ENCODE assay signal across 8 mouse cellular contexts in genomic region chr15:79545921-79546399, GRCm38 (mm10). TPM values are rescaled to one million over a fixed set of nuclear protein-coding genes. Genes with fewer than 3 reads are reported as not detected.
A peak's percentile ranks its signal among the peaks of the same experiment; 100 is the strongest.
DNase-seq lines count a peak whose midpoint lies in the region; ATAC-seq and TF ChIP-seq lines count a peak whose summit lies in the region.

No protein-coding gene starts in this region.

- DNase-seq in MEL (ENCODE audit: low read depth, low spot score): peak; percentile 65
- peak; percentile 68 for DNase-seq in cerebellum, adult 11-12 months
- peak; percentile 93 for DNase-seq in gastrocnemius, adult 2 months
- DNase-seq in liver, adult 2 months (ENCODE audit: extremely low read depth, low read depth, low spot score): peak; percentile 59
- DNase-seq in B cell, adult 2 months: no peak

- H3K27me3 ChIP-seq in C2C12 (ENCODE audit: control insufficient read depth, insufficient read depth, insufficient read length): peaks cover 3% of the 10 kb centered on the region
- H3K27me3 ChIP-seq in MEL (ENCODE audit: control insufficient read depth in 1 of 2, insufficient read depth in 2 of 2, low read length in 2 of 2): no peaks in the 10 kb centered on the region
- 0 out of 2 replicates have a peak, but pooled peaks cover 2% of the 10 kb centered on the region for H3K27me3 ChIP-seq in hindbrain, embryonic 15.5 days
- 0 out of 2 replicates have a peak, but pooled peaks cover 1% of the 10 kb centered on the region for H3K27me3 ChIP-seq in liver, adult 2 months (ENCODE audit: control insufficient read depth, insufficient read depth, low read length)
- no peaks in the 10 kb centered on the region for H3K27me3 ChIP-seq in midbrain, embryonic 15.5 days (replicated peaks)

- peak; percentile 5 for TF ChIP-seq CTCF in C2C12 (IDR thresholded peaks at IDR 0.05; ENCODE audit: control insufficient read depth, insufficient read depth, insufficient read length)
- no peak for TF ChIP-seq CTCF in MEL (IDR thresholded peaks at IDR 0.05 in 2 of 3, conservative IDR thresholded peaks at IDR 0.05 in 1 of 3; ENCODE audit: control insufficient read depth in 1 of 3, insufficient read depth in 1 of 3, low read depth in 2 of 3, low read length in 3 of 3, poor library complexity in 1 of 3, severe bottlenecking in 1 of 3)
- no peak for TF ChIP-seq CTCF in gastrocnemius, adult 2 months (IDR thresholded peaks at IDR 0.05)
- no peak for TF ChIP-seq CTCF in liver, adult 2 months (IDR thresholded peaks at IDR 0.05; ENCODE audit: low read depth, low read length)

- peaks cover 0 to 12% of the 10 kb centered on the region in 2 experiments; a peak in 2 of 4 replicates for H3K4me1 ChIP-seq in MEL (ENCODE audit: control insufficient read depth in 1 of 2, insufficient read depth in 2 of 2, low read length in 2 of 2)
- H3K4me1 ChIP-seq in hindbrain, embryonic 15.5 days (replicated peaks): peaks cover 33% of the 10 kb centered on the region
- H3K4me1 ChIP-seq in liver, adult 2 months (ENCODE audit: control insufficient read depth, insufficient read depth, low read length): peaks cover 4% of the 10 kb centered on the region; the same call in 1 of the 2 replicates
- H3K4me1 ChIP-seq in midbrain, embryonic 15.5 days: peaks cover 29% of the 10 kb centered on the region

- no peak for TF ChIP-seq RAD21 in MEL (IDR thresholded peaks at IDR 0.05; ENCODE audit: low read depth, low read length)

- H3K36me3 ChIP-seq in C2C12 (ENCODE audit: control insufficient read depth, insufficient read depth) (peaks cover 38% of the 10 kb centered on the region), MEL (ENCODE audit: control insufficient read depth in 1 of 2, insufficient read depth in 2 of 2, low read length in 2 of 2) (peaks cover 3 to 24% of the 10 kb centered on the region in 2 experiments)
- peaks cover 31% of the 10 kb centered on the region for H3K36me3 ChIP-seq in hindbrain, embryonic 15.5 days
- H3K36me3 ChIP-seq in liver, adult 2 months (ENCODE audit: control insufficient read depth, insufficient read depth, low read length): peaks cover 26% of the 10 kb centered on the region
- peaks cover 29% of the 10 kb centered on the region for H3K36me3 ChIP-seq in midbrain, embryonic 15.5 days (replicated peaks)

- H3K4me3 ChIP-seq in C2C12 (ENCODE audit: insufficient read depth, poor library complexity, severe bottlenecking) (peak overlapping the region; percentile 94), MEL (ENCODE audit: control insufficient read depth in 1 of 2, insufficient read depth in 1 of 2, low read depth in 2 of 2, low read length in 2 of 2) (peak overlapping the region; percentile 80 to 88)
- peak overlapping the region; percentile 99 for H3K4me3 ChIP-seq in gastrocnemius, adult 2 months
- H3K4me3 ChIP-seq in hindbrain, embryonic 15.5 days: peak overlapping the region; percentile 85
- peak overlapping the region; percentile 83 for H3K4me3 ChIP-seq in liver, adult 2 months (ENCODE audit: insufficient read depth, low read depth, low read length)
- peak overlapping the region; percentile 84 for H3K4me3 ChIP-seq in midbrain, embryonic 15.5 days

- TF ChIP-seq POLR2A in MEL (IDR thresholded peaks at IDR 0.05; ENCODE audit: control insufficient read depth in 1 of 2, insufficient read depth in 1 of 2, low read depth in 1 of 2, low read length in 2 of 2, poor library complexity in 1 of 2): no peak
- TF ChIP-seq POLR2A in liver, adult 2 months (IDR thresholded peaks at IDR 0.05; ENCODE audit: extremely low read depth, insufficient read depth, low read length): no peak

- peak; percentile 61 for ATAC-seq in hindbrain, embryonic 15.5 days (ENCODE audit: low FRiP score, low read depth)
- peak; percentile 79 for ATAC-seq in midbrain, embryonic 15.5 days (replicated peaks)

- peak overlapping the region; percentile 82 for H3K27ac ChIP-seq in MEL (ENCODE audit: control insufficient read depth, low read depth, low read length)
- peak overlapping the region; percentile 100 for H3K27ac ChIP-seq in gastrocnemius, adult 2 months
- H3K27ac ChIP-seq in hindbrain, embryonic 15.5 days (replicated peaks): peak overlapping the region; percentile 99
- H3K27ac ChIP-seq in liver, adult 2 months (replicated peaks; ENCODE audit: insufficient read depth, low read depth, low read length): peak overlapping the region; percentile 89
- H3K27ac ChIP-seq in midbrain, embryonic 15.5 days: peak overlapping the region; percentile 99

- H3K9me3 ChIP-seq in MEL (replicated peaks; ENCODE audit: insufficient read depth, low read length): no peaks in the 10 kb centered on the region
- no peaks in the 10 kb centered on the region for H3K9me3 ChIP-seq in hindbrain, embryonic 15.5 days
- no peaks in the 10 kb centered on the region for H3K9me3 ChIP-seq in midbrain, embryonic 15.5 days

- H3K79me2 ChIP-seq in C2C12 (ENCODE audit: control insufficient read depth, insufficient read depth): peaks cover 55% of the 10 kb centered on the region
- H3K79me2 ChIP-seq in MEL (ENCODE audit: control insufficient read depth, insufficient read depth, low read length, poor library complexity): peaks cover 33% of the 10 kb centered on the region
- peaks cover 3% of the 10 kb centered on the region; the same call in 1 of the 2 replicates for H3K79me2 ChIP-seq in liver, adult 2 months (ENCODE audit: control insufficient read depth, insufficient read depth, low read length)

- peak overlapping the region; percentile 95 for H3ac ChIP-seq in C2C12 (ENCODE audit: control insufficient read depth, insufficient read length, low read depth)

- H3K4me2 ChIP-seq in hindbrain, embryonic 15.5 days: peak overlapping the region; percentile 83
- peak overlapping the region; percentile 82 for H3K4me2 ChIP-seq in midbrain, embryonic 15.5 days

- TF ChIP-seq EP300 in MEL (IDR thresholded peaks at IDR 0.05; ENCODE audit: low read depth in 1 of 2, low read length in 2 of 2): no peak

- intact Hi-C loops in gastrocnemius, adult 2 months (cut with DNase I): loop anchor here (5.0 to 10.0 kb wide), 2 partner anchors 139 to 174 kb away; partner anchors contain the start of gene Josd1

- H3K9ac ChIP-seq in MEL (ENCODE audit: control insufficient read depth, low read depth, low read length, poor library complexity, severe bottlenecking): peak overlapping the region; percentile 86
- peak overlapping the region; percentile 95 for H3K9ac ChIP-seq in hindbrain, embryonic 15.5 days
- H3K9ac ChIP-seq in liver, adult 2 months (ENCODE audit: low read depth, low read length): peak overlapping the region; percentile 94
- H3K9ac ChIP-seq in midbrain, embryonic 15.5 days: peak overlapping the region; percentile 98

- peaks cover 45% of the 10 kb centered on the region for H3K79me3 ChIP-seq in C2C12 (ENCODE audit: low read depth)

- under 1% methylated on average over 49 of the region's 52 CpGs for WGBS in hindbrain, embryonic 15.5 days
- WGBS in liver, adult 2 months: under 1% methylated on average over 52 of the region's 52 CpGs
- 0% methylated on average over 50 of the region's 52 CpGs for WGBS in midbrain, embryonic 15.5 days

TF ChIP-seq in C2C12, 6 proteins besides CTCF, POLR2A, EP300 and RAD21 (continues in another document):
- TF ChIP-seq CEBPB (IDR thresholded peaks at IDR 0.05; ENCODE audit: low read depth): no peak
- TF ChIP-seq MAX (IDR thresholded peaks at IDR 0.05): no peak

TF ChIP-seq in MEL, 35 proteins besides CTCF, POLR2A, EP300 and RAD21 (continues in another document):
- no peak for TF ChIP-seq NRF1 (IDR thresholded peaks at IDR 0.05; ENCODE audit: insufficient read depth, low read depth, low read length, poor library complexity, severe bottlenecking)

RNA-seq across cellular contexts. Expression of gene Ddx17, which starts 0.6 kb away (rescaled TPM):
- polyA plus RNA-seq in C2C12 (2012; fragmentation: generic; extraction: Trizol) (84.9 TPM), MEL (2012; ENCODE audit: insufficient read depth in 1 of 2, insufficient read length in 2 of 2, low read depth in 1 of 2, low replicate concordance in 2 of 2, missing spikeins in 1 of 2) (100 to 1,000 TPM in 1 of 2 experiments, 10 to 100 TPM in 1; 85.4 to 148 TPM)
- 100 and 115 TPM in 2 replicates for total RNA-seq in MEL (2012; rRNA removed)
- total RNA-seq in gastrocnemius, adult 2 months (2021): 10 to 100 TPM; 80.2 to 86.8 TPM
- 47.2 and 53.9 TPM in 2 replicates for polyA plus RNA-seq in hindbrain, embryonic 15.5 days (2015; fragmentation: Nextera tagmentation; extraction: Ambion mirVana)
- total RNA-seq in liver, adult 2 months (2014; rRNA removed): 88.5 and 102 TPM in 2 replicates
- 75.3 and 105 TPM in 2 replicates for polyA plus RNA-seq in liver, adult 2 months (2012; rRNA removed)
- 57.8 and 63.3 TPM in 2 replicates for polyA plus RNA-seq in midbrain, embryonic 15.5 days (2015; fragmentation: Nextera tagmentation; extraction: Ambion mirVana)

RNA-seq across cellular contexts. Expression of gene Kdelr3, which starts 29.7 kb away (rescaled TPM):
- polyA plus RNA-seq in C2C12 (2012; fragmentation: generic; extraction: Trizol) (65.5 TPM), MEL (2012; ENCODE audit: insufficient read depth in 1 of 2, insufficient read length in 2 of 2, low read depth in 1 of 2, low replicate concordance in 2 of 2, missing spikeins in 1 of 2) (10 to 100 TPM in 1 of 2 experiments, not detected in 1; 32.2 TPM)
- 12.6 and 14.5 TPM in 2 replicates for total RNA-seq in MEL (2012; rRNA removed)
- 1 to 10 TPM; 1.9 to 3.7 TPM for total RNA-seq in gastrocnemius, adult 2 months (2021)
- 12.0 and 13.1 TPM in 2 replicates for polyA plus RNA-seq in hindbrain, embryonic 15.5 days (2015; fragmentation: Nextera tagmentation; extraction: Ambion mirVana)
- 0.54 and 0.83 TPM in 2 replicates for total RNA-seq in liver, adult 2 months (2014; rRNA removed)
- polyA plus RNA-seq in liver, adult 2 months (2012; rRNA removed): 0.50 and 0.67 TPM in 2 replicates
- polyA plus RNA-seq in midbrain, embryonic 15.5 days (2015; fragmentation: Nextera tagmentation; extraction: Ambion mirVana): 9.0 and 11.0 TPM in 2 replicates

RNA-seq across cellular contexts. Expression of gene Kcnj4, which starts 40.9 kb away (rescaled TPM):
- 0.14 TPM for polyA plus RNA-seq in C2C12 (2012; fragmentation: generic; extraction: Trizol)
- not detected in 2 replicates for total RNA-seq in MEL (2012; rRNA removed)
- under 1 TPM in 1 of 2 experiments, not detected in 1; 0.07 TPM for polyA plus RNA-seq in MEL (2012; ENCODE audit: insufficient read depth in 1 of 2, insufficient read length in 2 of 2, low read depth in 1 of 2, low replicate concordance in 2 of 2, missing spikeins in 1 of 2)
- under 1 TPM in 1 of 2 experiments, not detected in 1; 0.10 TPM for total RNA-seq in gastrocnemius, adult 2 months (2021)
- polyA plus RNA-seq in hindbrain, embryonic 15.5 days (2015; fragmentation: Nextera tagmentation; extraction: Ambion mirVana): not detected in 2 replicates
- total RNA-seq in liver, adult 2 months (2014; rRNA removed): 0.07 TPM in 1 of 2 replicates, not detected in the other
- polyA plus RNA-seq in liver, adult 2 months (2012; rRNA removed): not detected in 2 replicates
- 0.10 TPM in 1 of 2 replicates, not detected in the other for polyA plus RNA-seq in midbrain, embryonic 15.5 days (2015; fragmentation: Nextera tagmentation; extraction: Ambion mirVana)

RNA-seq across cellular contexts. Expression of gene Dmc1, which starts 58.9 kb away (rescaled TPM):
- polyA plus RNA-seq in C2C12 (2012; fragmentation: generic; extraction: Trizol) (not detected), MEL (2012; ENCODE audit: insufficient read depth in 1 of 2, insufficient read length in 2 of 2, low read depth in 1 of 2, low replicate concordance in 2 of 2, missing spikeins in 1 of 2) (not detected)
- not detected in 2 replicates for total RNA-seq in MEL (2012; rRNA removed)
- total RNA-seq in gastrocnemius, adult 2 months (2021): not detected
- polyA plus RNA-seq in hindbrain, embryonic 15.5 days (2015; fragmentation: Nextera tagmentation; extraction: Ambion mirVana): 0.49 and 1.0 TPM in 2 replicates
- total RNA-seq in liver, adult 2 months (2014; rRNA removed): 0.09 TPM in 1 of 2 replicates, not detected in the other
- not detected in 2 replicates for polyA plus RNA-seq in liver, adult 2 months (2012; rRNA removed)
- 0.56 and 0.98 TPM in 2 replicates for polyA plus RNA-seq in midbrain, embryonic 15.5 days (2015; fragmentation: Nextera tagmentation; extraction: Ambion mirVana)

Comparison
In these comparisons a context has a peak if more than half of its experiments do, and no peak if none do; other contexts are left out.
1. DNase-seq: peak in MEL (single experiment), cerebellum, adult 11-12 months (single experiment), gastrocnemius, adult 2 months (single experiment) and liver, adult 2 months (single experiment); none in B cell, adult 2 months (0 of 2).
2. Peak in every context shown above with its lines, with median percentiles within 50 percentile points of each other: H3K4me3 ChIP-seq, H3K27ac ChIP-seq and H3K9ac ChIP-seq.